Mouse (Mus musculus) small intestine, adult 2 months (tissue): ENCODE data around the gene Pip5k1a.
"Not testable (repeated sequence)": the region's sequence is repeated elsewhere in the genome, so short reads cannot be mapped to it uniquely, and the experiment has no call there.

Experiments
- CTCF ChIP-seq: fragments of 200-500 bp; IDR thresholded peaks from 2 replicates; pipeline ENCODE4 v1.5.1; 2012; ENCODE audit warnings: low read depth, mild to moderate bottlenecking, control low read depth, inconsistent platforms, low read length, moderate library complexity, mixed read lengths; ENCODE audit not compliant: insufficient replicate concordance, insufficient read length; ENCODE audit errors: extremely low read depth
- POLR2A ChIP-seq: fragments of 200-500 bp; IDR thresholded peaks from 2 replicates; pipeline ENCODE4 v1.6.1; 2012; ENCODE audit warnings: low read depth, mild to moderate bottlenecking, control low read depth, inconsistent platforms, low read length, moderate library complexity

- peak; percentile 22; the same call in 1 of the 2 replicates for TF ChIP-seq CTCF
- TF ChIP-seq POLR2A = not testable (repeated sequence)
These were observed 25.7 kb upstream of the Pip5k1a start for GRCm38 (mm10) chr3:95132389-95132788.
